7 mouse cellular contexts compared by ENCODE assay signal in genomic region chr5:96980008-96980634, GRCm38 (mm10). TPM values are rescaled to one million over a fixed set of nuclear protein-coding genes. Genes with fewer than 3 reads are reported as not detected.
DNase-seq lines count a peak whose midpoint lies in the region; ATAC-seq lines count a peak whose summit lies in the region.

No protein-coding gene starts in this region.

- H3K4me2 ChIP-seq in heart, embryonic 15.5 days = peak overlapping the region; percentile 11
- peak overlapping the region; percentile 26 for H3K4me2 ChIP-seq in neural tube, embryonic 15.5 days

- H3K9ac ChIP-seq in heart, embryonic 15.5 days = no peak overlapping the region
- H3K9ac ChIP-seq in neural tube, embryonic 15.5 days (replicated peaks) = no peak overlapping the region

- ATAC-seq in heart, embryonic 15.5 days (replicated peaks; ENCODE audit: insufficient number of reproducible peaks, insufficient read depth, low FRiP score, low read depth) = no peak
- ATAC-seq in neural tube, embryonic 15.5 days (ENCODE audit: low FRiP score) = no peak

- H3K4me3 ChIP-seq in heart, embryonic 15.5 days = no peak overlapping the region
- H3K4me3 ChIP-seq in neural tube, embryonic 15.5 days (replicated peaks) = no peak overlapping the region

- H3K9me3 ChIP-seq in heart, embryonic 15.5 days (replicated peaks) = no peaks in the 10 kb centered on the region
- H3K9me3 ChIP-seq in neural tube, embryonic 15.5 days (replicated peaks) = no peaks in the 10 kb centered on the region

- H3K27me3 ChIP-seq in heart, embryonic 15.5 days = no peaks in the 10 kb centered on the region
- H3K27me3 ChIP-seq in neural tube, embryonic 15.5 days (replicated peaks) = no peaks in the 10 kb centered on the region

- H3K36me3 ChIP-seq in heart, embryonic 15.5 days = no peaks in the 10 kb centered on the region
- no peaks in the 10 kb centered on the region for H3K36me3 ChIP-seq in neural tube, embryonic 15.5 days

- H3K27ac ChIP-seq in heart, embryonic 15.5 days = no peak overlapping the region
- H3K27ac ChIP-seq in neural tube, embryonic 15.5 days (replicated peaks) = no peak overlapping the region

- H3K4me1 ChIP-seq in heart, embryonic 15.5 days (replicated peaks) = peaks cover 17% of the 10 kb centered on the region
- peaks cover 11% of the 10 kb centered on the region; the same call in 1 of the 2 replicates for H3K4me1 ChIP-seq in neural tube, embryonic 15.5 days

- 19% methylated on average over 15 of the region's 15 CpGs for WGBS in heart, embryonic 15.5 days
- WGBS in neural tube, embryonic 15.5 days = 21% methylated on average over 15 of the region's 15 CpGs

- DNase-seq in layer of hippocampus, adult 11-12 months (ENCODE audit: low spot score) = peak; percentile 21
- no peak for DNase-seq in layer of hippocampus, postnatal 36 days
- DNase-seq in R1 (ENCODE audit: low read depth, low spot score) = peak; percentile 77
- DNase-seq in gastrocnemius, postnatal 10 days = no peak
- no peak for DNase-seq in right cerebral cortex, postnatal 4 days

RNA-seq across cellular contexts. Expression of gene Bmp2k, which starts 17.4 kb away (rescaled TPM):
- total RNA-seq in layer of hippocampus, postnatal 36 days (2021) = 10 to 100 TPM; 13.1 to 13.7 TPM
- polyA plus RNA-seq in heart, embryonic 15.5 days (2015; fragmentation: Nextera tagmentation; extraction: Ambion mirVana) = 7.1 and 8.1 TPM in 2 replicates
- 7.8 and 10.9 TPM in 2 replicates for polyA plus RNA-seq in neural tube, embryonic 15.5 days (2015; fragmentation: Nextera tagmentation; extraction: Ambion mirVana)
- total RNA-seq in gastrocnemius, postnatal 10 days (2021) = 10 to 100 TPM; 12.6 to 15.1 TPM

Comparison
In these comparisons a context has a peak if more than half of its experiments do, and no peak if none do; other contexts are left out.
1. DNase-seq: peak in layer of hippocampus, adult 11-12 months (single experiment) and R1 (single experiment); none in layer of hippocampus, postnatal 36 days (0 of 2), gastrocnemius, postnatal 10 days (single experiment) and right cerebral cortex, postnatal 4 days (single experiment).